Mouse (Mus musculus) adrenal gland, adult 8-10 months (tissue): ENCODE data around the gene Slc38a5. TPM values are rescaled to one million over a fixed set of nuclear protein-coding genes. Genes with fewer than 3 reads are reported as not detected.

Experiments
- DNase-seq: peaks from one replicate; pipeline ENCODE4 v3.0.0; 2022
- total RNA-seq, 4 experiments: library from RNA; stranded (reverse); gene quantifications; 2 replicates each; pipeline ENCODE4 v1.2.4; 2022

Slc38a5 gene
- total RNA-seq: not detected

DNA sequence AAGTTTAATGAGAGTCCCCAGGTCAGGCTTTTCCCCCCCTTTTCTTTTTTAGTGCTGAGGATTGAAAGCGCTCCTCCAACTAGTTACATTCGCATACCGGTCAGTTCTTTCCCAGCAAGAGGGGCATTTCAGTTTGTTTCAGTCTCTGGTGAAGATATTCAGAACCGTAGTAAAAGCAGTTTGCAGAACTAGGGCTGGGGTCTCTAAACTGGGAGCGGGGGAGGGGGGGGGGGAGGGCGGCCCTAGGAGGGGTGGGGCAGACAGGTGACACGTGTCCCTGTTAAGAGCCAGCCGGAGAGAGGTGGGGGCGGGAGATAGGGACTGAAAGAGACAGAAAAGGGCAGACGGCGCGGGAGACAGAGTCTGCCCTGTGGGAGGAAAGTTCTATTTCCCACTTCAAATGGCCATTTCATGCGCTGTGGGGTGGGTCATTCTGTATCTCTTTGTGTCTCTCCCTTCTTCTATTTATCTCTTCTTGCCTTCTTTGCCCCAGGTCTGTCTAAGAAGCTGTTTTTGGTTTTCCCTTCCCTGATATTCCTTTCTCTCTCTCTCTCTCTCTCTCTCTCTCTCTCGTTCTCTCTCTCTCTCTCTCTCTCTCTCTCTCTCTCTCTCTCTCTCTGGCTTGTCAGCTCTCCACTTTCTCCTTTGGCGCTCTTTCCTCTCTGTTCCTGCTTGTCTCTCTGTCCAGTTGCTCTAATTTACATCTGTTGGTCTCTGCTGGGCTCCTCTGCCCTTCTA, at the start of gene Slc38a5:
Gene Slc38a5 (plus strand): TSS at position 51 of the 738 bp plus-strand sequence.
- no peak for DNase-seq

DNA sequence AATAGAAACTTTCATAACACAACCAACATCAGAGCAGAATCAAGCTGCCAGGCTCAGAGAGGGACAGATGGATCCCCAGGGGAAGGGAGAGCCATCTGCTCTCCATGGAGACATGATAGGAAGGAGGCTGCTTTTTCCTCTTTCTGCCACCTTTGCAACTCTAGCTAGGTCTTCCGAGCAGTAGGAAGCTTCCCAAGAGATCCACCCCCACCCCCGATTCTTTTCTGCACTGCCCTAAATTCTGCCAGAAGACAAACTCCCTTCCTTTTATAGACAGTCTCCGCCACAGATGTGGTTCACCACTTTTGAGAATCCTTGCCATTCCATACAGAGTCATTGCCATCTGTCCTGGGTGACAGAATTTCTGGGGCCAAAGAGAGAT, 48.6 kb upstream of the Slc38a5 start:
- DNase-seq: no peak

DNA sequence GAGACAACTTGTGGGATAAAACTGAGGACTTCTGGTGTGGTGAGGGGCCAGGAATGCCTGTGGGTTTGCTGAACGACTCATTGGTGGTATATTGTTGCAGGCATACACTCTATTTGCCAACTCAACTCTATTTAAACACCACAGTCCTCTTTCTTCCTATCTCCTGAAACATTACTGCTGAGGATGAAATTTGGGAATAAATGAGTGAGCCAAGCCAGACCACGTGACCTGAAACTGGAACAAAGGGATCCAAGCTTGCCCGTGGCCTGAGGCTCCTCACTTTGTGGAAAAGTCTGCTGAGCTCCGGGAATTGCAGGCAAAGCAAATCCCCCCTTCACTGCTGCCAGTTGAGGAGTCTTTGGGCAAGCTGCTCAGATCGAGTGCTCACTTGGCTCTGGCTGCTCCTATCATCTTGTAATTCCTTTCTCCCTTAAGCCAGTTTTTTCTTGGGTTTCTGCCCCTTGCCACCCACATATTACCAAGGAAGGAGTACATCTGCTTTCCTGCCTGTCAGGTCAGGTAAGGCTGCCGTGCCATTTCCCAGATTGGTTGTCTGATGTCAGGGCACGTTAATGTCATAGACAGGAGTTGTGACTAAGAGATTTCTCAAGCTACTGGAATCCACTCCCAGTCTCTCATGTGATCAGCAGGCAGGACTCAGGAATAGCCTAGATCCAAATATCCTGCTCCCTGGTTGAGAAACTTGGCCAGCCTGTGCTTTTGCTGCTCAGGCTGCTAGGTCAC, 48.1 kb upstream of the Slc38a5 start:
- no peak for DNase-seq

DNA sequence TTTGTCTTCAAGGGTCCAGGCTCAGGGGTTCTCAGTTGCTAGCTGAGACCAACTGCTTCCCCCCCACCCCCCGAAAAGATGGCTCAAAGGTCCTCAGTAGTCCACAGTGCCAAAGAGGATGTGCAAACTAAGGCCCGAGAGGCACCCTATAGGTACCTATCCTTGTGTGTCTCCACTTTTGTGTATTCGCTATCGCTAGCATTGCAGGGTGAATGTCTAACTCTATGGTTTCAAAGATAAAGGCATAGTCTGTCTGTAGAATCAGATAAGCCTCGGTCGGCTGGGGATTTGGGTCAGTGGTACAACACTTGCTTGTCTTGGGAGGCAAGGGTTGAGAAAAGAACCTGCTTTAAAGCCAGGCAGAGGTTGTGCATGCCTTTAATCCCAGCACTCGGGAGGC, 47.5 kb upstream of the Slc38a5 start:
- no peak for DNase-seq

DNA sequence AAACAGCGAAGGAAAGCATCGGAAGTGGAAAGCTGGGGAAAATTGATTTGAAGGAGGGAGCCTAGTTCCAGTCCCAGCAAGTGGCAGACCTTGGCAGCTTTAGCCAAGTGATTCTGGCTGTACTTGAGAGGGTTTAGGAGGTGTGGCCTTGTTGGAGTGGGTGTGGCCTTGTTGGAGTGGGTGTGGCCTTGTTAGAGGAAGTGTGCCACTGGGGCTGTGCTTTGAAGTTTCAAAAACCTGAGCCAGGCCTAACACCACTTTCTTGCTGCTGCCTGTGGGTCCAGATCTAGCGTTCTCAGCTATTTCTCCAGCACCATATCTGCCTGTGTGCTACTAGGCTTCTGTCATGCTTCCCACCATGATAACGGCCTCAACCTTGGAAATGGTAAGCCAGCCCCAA, 40.7 kb upstream of the Slc38a5 start:
- no peak for DNase-seq

- no peak for DNase-seq
Measured at GRCm38 (mm10) chrX:8233602-8234001, 37.3 kb upstream of the Slc38a5 start.

DNA sequence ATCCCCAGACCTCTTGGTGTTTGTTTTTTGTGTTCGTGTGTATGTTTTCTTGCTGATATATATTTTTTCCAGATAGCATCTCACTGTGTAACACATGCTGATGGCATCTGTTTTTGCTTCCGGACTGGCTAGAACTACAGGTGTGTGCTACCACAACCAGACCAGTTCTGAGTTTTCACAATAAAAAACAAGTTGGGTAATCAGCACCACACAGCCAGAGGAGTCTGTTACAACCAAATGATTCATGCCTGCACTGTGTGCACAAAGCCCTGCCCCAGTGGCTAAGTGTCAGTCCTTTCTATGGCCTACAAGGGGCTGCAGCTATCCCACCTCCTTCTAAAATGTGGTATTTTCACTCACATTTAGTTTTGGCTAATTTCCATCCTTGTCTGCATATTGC, 34.2 kb upstream of the Slc38a5 start:
- no peak for DNase-seq

DNA sequence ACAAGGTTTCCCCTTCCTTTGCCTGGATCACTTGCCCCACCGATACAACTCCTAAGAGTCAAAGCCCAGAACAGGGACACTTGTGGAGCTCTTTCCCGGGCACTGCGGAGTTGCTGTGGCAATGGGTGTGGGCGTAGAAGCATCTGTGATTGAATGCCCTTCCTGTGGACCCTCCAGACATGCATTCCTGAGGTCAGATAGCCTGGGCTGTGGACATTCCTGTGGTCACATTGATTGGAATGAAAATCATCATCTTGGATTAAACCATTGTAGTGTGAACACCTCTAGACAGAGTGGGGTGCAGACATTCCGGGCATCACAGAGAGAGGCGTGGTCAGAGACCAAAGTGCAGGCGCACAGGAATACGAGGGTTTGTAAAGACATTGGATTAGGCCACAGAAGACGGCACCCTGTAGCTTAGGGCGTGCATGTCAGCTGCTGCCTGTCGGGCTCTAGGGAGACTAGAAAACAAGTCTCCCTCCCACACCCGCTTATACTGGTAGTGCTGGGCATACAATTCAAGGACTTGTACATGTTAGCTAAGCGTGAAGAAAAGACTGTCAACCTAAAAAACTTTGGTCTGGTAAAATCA, 32.0 kb upstream of the Slc38a5 start:
- DNase-seq: no peak

- DNase-seq: no peak
Measured at GRCm38 (mm10) chrX:8247680-8248079, 23.3 kb upstream of the Slc38a5 start.

DNA sequence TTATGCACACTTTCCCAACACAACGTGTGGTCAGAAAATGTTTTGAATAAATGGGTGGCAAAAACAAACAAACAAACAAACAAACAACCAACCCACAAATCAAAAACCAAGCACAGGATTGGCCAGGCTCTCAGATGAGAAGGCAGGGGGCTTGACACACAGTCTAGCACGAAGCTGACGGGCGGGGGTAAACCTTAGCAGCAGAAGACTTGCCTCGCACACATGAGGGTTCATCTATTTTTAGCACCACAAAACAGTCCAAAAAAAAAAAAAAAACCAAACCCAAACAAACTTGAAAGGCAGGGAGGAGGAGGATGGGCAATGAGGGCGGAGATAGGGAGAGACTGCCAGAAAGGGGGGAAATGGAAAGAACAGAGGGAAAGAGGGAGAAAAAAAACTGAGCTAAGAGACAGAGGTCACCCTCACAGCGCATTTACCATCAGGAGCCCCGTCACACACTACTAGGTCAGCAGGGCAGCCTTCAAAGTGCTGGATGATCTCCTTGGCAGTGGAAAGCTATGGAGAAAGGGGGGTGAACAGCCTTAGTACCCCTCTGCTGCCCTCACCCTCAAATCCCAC, 22.3 kb upstream of the Slc38a5 start:
- no peak for DNase-seq

- peak; percentile 7 for DNase-seq
Measured at GRCm38 (mm10) chrX:8251789-8252333, 19.1 kb upstream of the Slc38a5 start.

GRCm38 (mm10) chrX:8252334-8253285, 18.3 kb upstream of the Slc38a5 start, which contains the start of gene Ftsj1:
TSS of gene Ftsj1 (minus strand) at chrX:8252406.
- DNase-seq: peak; percentile 77

DNA sequence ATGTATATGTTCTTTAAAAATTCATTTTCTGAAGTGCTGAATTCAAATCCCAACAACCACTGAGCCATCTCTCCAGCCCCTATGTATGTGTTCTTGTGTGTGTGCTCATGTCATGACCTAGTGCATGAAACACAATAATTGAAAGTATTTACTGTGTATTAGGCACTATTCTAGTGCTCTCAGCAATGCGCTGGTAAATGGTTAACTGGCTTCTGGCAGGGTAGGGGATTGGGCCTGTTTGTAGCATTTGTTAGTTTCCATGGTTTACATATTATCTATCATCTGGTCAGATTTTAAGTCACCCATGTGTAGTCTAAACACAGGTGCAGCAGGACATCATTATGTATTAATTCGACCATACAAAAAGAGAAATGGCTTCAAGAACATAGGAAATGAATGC, 17.2 kb upstream of the Slc38a5 start:
- DNase-seq: no peak

DNA sequence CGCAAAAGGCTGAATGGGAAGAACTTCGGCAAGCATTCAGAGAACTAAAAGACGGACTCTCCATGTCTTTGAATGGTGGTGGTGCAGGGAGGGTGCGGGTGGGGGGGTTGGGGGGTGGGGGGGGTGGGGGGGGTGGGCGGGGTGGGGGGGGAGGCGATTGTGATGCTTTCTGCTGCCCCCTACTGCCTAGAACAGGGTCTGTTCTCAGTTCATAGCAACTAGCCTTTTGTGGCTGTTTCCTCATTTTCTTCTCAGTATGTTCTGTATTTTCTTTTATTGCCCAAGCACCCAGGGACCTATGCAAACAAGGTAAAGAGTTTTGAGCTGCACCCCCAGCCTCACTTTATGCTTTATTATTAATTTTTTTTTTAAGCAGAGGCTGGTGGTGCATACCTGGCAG, 15.1 kb upstream of the Slc38a5 start:
- DNase-seq: no peak

DNA sequence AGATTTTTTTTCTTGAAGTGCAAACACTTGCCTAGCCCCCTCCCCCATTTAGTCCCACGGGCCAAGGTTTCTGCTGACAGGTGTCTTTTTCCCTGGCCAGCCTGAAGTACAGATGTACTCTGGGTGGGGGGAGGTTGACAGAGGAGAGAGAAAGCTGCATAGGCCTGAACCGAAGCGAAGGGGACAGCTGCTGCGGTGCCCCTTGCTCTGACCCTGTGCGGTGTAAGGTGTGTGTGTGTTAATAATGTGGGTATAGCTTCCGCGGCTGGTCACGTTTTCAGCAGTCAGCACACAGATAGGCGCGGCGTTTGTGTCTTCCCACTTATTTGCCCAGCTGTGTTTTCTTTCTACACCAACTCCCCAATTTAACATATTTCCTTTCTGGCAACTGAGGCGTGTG, 11.5 kb upstream of the Slc38a5 start:
- DNase-seq: no peak

- DNase-seq: no peak
Measured at GRCm38 (mm10) chrX:8263156-8263804, 7.7 kb upstream of the Slc38a5 start.

- DNase-seq: no peak
Measured at GRCm38 (mm10) chrX:8264222-8264621, 6.7 kb upstream of the Slc38a5 start.

DNA sequence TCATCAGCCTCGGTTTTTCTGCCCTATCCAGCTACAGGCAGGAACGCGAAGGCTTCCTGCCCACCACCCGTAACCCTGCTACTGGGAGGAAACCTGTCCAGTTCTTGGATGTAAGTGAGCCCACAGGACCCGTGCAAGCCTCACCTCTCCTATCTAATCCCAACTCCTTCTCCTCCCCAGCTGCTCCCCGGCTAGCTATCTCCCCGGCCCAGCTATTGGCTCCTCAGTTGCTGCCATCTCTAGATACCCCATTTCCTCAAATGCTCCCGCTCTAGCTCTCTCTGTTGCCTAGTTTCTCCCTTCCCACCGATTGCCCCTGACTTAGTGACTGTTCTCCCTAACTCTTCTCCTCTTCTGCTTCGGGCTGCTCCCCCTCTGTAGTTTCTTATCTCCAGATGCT, 1.1 kb downstream of the Slc38a5 start:
- no peak for DNase-seq

DNA sequence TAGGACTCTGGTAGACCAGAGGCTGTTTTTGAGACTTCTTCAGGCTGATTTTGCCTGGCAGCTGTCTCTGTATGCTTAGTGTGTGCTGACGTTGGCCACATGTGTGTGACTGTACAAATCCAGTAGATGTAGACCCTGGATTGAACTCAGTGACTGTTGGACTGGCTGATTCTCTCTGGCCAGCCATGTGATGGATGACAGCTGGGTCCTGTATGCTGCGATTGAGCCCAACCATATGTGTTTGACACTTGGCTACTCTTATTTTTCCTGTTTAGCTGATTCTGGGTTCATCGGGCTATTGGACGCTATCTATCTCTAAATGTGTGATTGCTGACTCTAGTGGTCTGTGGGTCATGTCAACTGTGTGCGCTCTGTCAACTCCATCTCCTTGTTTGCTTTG, 3.1 kb downstream of the Slc38a5 start:
- DNase-seq: no peak

DNA sequence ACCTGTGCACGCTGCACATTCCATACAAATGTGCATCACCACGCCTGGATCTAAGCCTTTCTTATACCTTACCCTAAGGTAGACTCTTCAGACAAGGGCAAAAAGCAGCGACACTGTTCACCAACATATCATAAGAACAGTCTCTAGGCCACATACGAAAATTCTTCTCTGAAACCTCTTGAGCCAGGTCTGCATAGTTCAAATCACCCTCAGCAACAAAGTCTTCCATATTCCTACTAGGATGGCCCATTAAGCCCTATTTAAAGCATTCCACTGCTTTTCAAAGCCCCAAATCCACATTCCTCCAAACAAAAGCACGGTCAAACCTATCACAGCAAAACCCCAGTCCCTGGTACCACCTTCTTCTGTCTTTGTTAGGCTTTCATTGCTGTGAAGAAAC, 17.7 kb downstream of the Slc38a5 start:
- DNase-seq: no peak

DNA sequence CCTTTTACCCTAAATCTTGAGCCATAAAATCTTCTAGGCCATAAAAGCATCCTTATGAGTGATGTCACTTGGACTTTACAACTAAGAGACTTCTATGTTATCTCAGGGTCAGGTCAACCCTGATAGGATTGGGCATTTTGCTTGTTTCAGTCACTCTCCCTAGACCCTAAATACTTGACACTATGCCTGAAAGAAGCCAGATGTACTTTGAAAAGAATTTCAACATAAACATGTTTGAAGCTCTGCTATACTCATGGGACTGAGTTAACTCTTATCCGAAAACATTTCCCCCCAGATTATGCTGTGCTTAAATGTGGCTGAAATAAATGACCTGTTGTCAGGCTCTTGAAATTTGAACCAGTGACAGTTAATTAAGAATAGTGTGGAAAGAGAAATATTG, 38.4 kb downstream of the Slc38a5 start:
- DNase-seq: no peak
